Mouse (Mus musculus): ENCODE results near the gene Zfp628.

- no peak for TF ChIP-seq CTCF (IDR thresholded peaks at IDR 0.05; ENCODE audit: control insufficient read depth, insufficient read depth, low read length)
- no peak for TF ChIP-seq POLR2A (IDR thresholded peaks at IDR 0.05; ENCODE audit: borderline replicate concordance, control insufficient read depth, low read depth, low read length)
Measured at GRCm38 (mm10) chr7:4900523-4900851, 14.5 kb upstream of the Zfp628 start.
